Mouse (Mus musculus): ENCODE measurements at regions not wholly inside any gene's neighbourhood (a gene's known extent, or its start where the extent isn't known, plus 50 kb on each side); places are given as distances from the start of the nearest gene placed in this dataset.

DNA sequence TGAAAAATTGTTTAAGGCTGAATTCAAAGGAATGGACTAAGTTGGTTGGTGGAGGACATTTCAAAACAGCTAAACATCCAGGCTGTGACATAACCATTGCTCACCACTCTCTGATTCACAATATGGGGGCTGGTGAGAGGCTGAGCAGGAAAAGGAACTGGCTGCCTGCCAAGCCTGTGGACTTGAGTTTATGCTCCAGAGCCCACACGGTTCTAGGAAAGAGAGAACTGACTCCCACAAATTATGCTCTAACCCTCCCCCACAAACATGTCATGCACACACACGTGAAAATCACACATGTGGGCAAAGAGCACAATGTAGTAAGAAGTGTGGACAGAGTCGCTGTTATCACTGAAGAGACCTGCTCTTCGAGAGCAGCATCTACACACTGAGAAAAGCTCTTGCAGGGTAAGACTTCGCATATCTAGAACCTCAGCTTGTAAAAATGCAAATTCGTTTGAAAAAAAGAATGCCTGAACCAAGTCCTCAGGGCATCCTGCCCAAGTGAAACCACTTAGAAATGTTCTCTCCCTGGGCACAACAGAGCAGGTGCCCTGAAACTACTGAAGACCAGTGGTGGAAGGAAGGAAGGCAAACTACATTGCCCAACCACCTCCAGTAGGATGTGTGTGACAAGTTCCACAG, 118.9 kb upstream of the Qrfpr start:
- H3K36me3 ChIP-seq (ENCODE audit: control insufficient read depth, insufficient read depth, low read length): no peaks in the 10 kb centered on the region
- H3K4me1 ChIP-seq (ENCODE audit: control insufficient read depth, insufficient read depth, low read length): no peaks in the 10 kb centered on the region
- H3K4me3 ChIP-seq (ENCODE audit: low read depth, low read length): no peak overlapping the region
- H3K9ac ChIP-seq (ENCODE audit: low read depth, low read length): no peak overlapping the region
- WGBS: 72% methylated on average over 6 of the region's 6 CpGs
- no peak overlapping the region for H3K27ac ChIP-seq (ENCODE audit: low read length)
- ATAC-seq: no peak
- no peak overlapping the region for H3K4me2 ChIP-seq (ENCODE audit: low read length)
- no peaks in the 10 kb centered on the region for H3K27me3 ChIP-seq (ENCODE audit: control insufficient read depth, insufficient read depth, low read depth, low read length)
- no peaks in the 10 kb centered on the region for H3K9me3 ChIP-seq (replicated peaks; ENCODE audit: control insufficient read depth, low read length, poor library complexity, severe bottlenecking)

DNA sequence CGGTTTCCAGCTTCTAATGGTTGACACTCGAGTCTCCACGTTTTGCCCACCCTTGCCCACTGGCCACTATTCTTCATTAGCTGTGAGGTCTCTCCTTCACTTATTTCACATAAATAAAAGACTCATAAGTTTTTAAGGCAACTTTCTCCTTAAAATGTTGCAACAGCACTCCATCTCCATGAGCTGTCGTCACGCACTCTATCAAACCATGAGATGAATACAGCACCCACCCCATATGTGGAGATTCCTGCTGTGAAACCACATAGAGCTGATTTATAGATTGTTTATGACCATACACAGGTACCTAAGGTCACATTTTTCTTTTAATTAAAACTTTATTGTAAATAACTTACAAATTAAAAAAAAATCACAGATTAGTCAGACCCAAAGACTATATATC, 117.5 kb upstream of the Qrfpr start:
- no peaks in the 10 kb centered on the region for H3K27me3 ChIP-seq (ENCODE audit: control insufficient read depth, insufficient read depth, low read depth, low read length)
- 96% methylated on average over 5 of the region's 5 CpGs for WGBS
- H3K4me1 ChIP-seq (ENCODE audit: control insufficient read depth, insufficient read depth, low read length): no peaks in the 10 kb centered on the region
- H3K27ac ChIP-seq (ENCODE audit: low read length): no peak overlapping the region
- no peaks in the 10 kb centered on the region for H3K36me3 ChIP-seq (ENCODE audit: control insufficient read depth, insufficient read depth, low read length)
- no peak overlapping the region for H3K4me2 ChIP-seq (ENCODE audit: low read length)
- no peak for ATAC-seq
- no peak overlapping the region for H3K9ac ChIP-seq (ENCODE audit: low read depth, low read length)
- no peak overlapping the region for H3K4me3 ChIP-seq (ENCODE audit: low read depth, low read length)
- H3K9me3 ChIP-seq (replicated peaks; ENCODE audit: control insufficient read depth, low read length, poor library complexity, severe bottlenecking): no peaks in the 10 kb centered on the region

DNA sequence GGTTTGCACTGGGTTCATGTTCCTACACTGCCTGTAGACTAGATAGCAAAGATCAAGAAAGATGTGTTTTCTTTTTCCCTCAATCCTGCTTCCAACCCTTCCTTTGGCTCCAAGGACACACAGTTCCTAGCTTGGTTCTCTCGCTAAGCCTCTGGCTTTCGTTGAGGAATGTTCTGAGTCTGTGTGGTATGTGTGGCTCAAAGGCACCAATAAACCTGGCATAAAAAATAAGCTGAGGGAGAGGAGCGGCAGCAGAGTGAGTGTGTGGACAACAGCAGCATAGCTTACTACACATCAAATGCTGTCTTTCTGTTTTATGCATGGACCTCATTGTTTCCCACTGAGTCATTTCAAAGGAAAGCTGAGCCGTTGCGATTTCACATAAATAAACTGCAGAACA, 112.2 kb upstream of the Qrfpr start:
- 72% methylated on average over 5 of the region's 5 CpGs for WGBS
- ATAC-seq: no peak
- no peak overlapping the region for H3K4me3 ChIP-seq (ENCODE audit: low read depth, low read length)
- no peaks in the 10 kb centered on the region for H3K27me3 ChIP-seq (ENCODE audit: control insufficient read depth, insufficient read depth, low read depth, low read length)
- no peak overlapping the region for H3K9ac ChIP-seq (ENCODE audit: low read depth, low read length)
- H3K9me3 ChIP-seq (replicated peaks; ENCODE audit: control insufficient read depth, low read length, poor library complexity, severe bottlenecking): no peaks in the 10 kb centered on the region
- H3K4me2 ChIP-seq (ENCODE audit: low read length): no peak overlapping the region
- no peak overlapping the region for H3K27ac ChIP-seq (ENCODE audit: low read length)
- H3K4me1 ChIP-seq (ENCODE audit: control insufficient read depth, insufficient read depth, low read length): no peaks in the 10 kb centered on the region
- no peaks in the 10 kb centered on the region for H3K36me3 ChIP-seq (ENCODE audit: control insufficient read depth, insufficient read depth, low read length)

DNA sequence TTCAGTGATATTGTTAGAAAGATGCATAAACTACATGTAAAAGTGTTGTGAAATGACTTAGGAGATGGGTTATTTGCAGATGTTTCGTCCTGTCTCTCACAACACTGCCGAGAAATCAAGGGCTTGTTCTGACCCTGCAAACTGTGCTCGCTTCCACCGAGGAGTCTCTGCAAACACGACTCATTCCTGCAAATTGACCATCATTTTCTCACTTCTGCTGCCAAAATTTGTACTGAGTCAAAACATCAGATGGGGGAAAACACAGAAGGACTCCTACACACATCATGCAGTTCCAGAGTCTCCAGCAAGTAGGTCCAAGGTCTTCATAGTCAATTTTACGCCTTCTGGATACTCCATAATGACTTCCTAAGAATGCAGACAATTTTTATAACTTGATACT, 109.9 kb upstream of the Qrfpr start:
- 94% methylated on average over 6 of the region's 6 CpGs for WGBS
- Histone ChIP-seq H3K9ac (ENCODE audit: low read depth, low read length) (no peak overlapping the region), H3K4me1 (ENCODE audit: control insufficient read depth, insufficient read depth, low read length) (no peaks in the 10 kb centered on the region), H3K36me3 (ENCODE audit: control insufficient read depth, insufficient read depth, low read length) (no peaks in the 10 kb centered on the region), H3K27me3 (ENCODE audit: control insufficient read depth, insufficient read depth, low read depth, low read length) (no peaks in the 10 kb centered on the region), H3K4me2 (ENCODE audit: low read length) (no peak overlapping the region), H3K9me3 (replicated peaks; ENCODE audit: control insufficient read depth, low read length, poor library complexity, severe bottlenecking) (no peaks in the 10 kb centered on the region), H3K27ac (ENCODE audit: low read length) (no peak overlapping the region), H3K4me3 (ENCODE audit: low read depth, low read length) (no peak overlapping the region)
- ATAC-seq: no peak

DNA sequence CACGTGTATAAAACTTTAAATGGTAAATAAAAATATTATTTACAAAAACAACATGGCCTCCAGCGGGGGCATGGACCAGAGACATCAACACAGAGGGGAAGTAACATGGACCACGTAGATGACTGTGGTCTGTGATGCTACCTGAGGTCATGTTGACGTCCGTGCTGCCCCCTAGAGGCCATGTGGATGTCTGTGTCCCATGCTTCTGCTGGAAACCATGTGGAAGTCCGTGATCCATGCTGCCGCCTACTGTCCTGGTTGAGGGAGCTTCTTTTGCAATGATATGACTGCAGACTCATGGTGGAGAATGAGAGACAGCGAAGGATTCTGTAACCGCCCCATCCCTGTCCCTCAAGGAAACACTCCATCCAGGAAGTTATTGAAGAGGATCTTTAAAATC, 108.5 kb upstream of the Qrfpr start:
- ATAC-seq: no peak

DNA sequence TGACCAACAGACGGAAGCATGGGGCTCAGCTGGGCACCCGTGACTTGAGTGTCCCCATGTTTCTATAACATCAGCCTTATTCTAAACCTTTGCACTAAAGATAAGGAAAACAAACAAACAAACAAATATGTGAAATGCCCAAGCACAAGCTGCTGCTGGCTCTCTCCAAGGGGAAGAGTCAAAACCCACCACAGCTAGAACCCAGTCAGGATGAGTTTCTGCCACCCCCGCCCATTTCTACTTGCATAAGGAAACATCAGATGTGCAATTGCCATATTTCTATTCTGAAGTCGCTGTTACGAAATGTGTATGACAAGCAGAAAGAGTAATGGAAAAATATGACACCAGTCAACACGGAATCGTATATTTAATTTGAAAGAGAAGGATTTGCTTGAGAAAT, 107.5 kb upstream of the Qrfpr start:
- no peak for ATAC-seq
- Histone ChIP-seq H3K27me3 (ENCODE audit: control insufficient read depth, insufficient read depth, low read depth, low read length) (no peaks in the 10 kb centered on the region), H3K9me3 (replicated peaks; ENCODE audit: control insufficient read depth, low read length, poor library complexity, severe bottlenecking) (no peaks in the 10 kb centered on the region), H3K4me1 (ENCODE audit: control insufficient read depth, insufficient read depth, low read length) (no peaks in the 10 kb centered on the region), H3K9ac (ENCODE audit: low read depth, low read length) (no peak overlapping the region), H3K27ac (ENCODE audit: low read length) (no peak overlapping the region), H3K4me3 (ENCODE audit: low read depth, low read length) (no peak overlapping the region), H3K36me3 (ENCODE audit: control insufficient read depth, insufficient read depth, low read length) (no peaks in the 10 kb centered on the region), H3K4me2 (ENCODE audit: low read length) (no peak overlapping the region)
- 92% methylated on average over 7 of the region's 7 CpGs for WGBS

More for the DNA sequence above, 108.5 kb upstream of the Qrfpr start:
- WGBS: 23% methylated on average over 9 of the region's 9 CpGs
- H3K36me3 ChIP-seq (ENCODE audit: control insufficient read depth, insufficient read depth, low read length): no peaks in the 10 kb centered on the region
- no peak overlapping the region for H3K4me3 ChIP-seq (ENCODE audit: low read depth, low read length)
- H3K4me2 ChIP-seq (ENCODE audit: low read length): no peak overlapping the region
- H3K9ac ChIP-seq (ENCODE audit: low read depth, low read length): no peak overlapping the region
- no peaks in the 10 kb centered on the region for H3K27me3 ChIP-seq (ENCODE audit: control insufficient read depth, insufficient read depth, low read depth, low read length)
- no peaks in the 10 kb centered on the region for H3K4me1 ChIP-seq (ENCODE audit: control insufficient read depth, insufficient read depth, low read length)
- H3K9me3 ChIP-seq (replicated peaks; ENCODE audit: control insufficient read depth, low read length, poor library complexity, severe bottlenecking): no peaks in the 10 kb centered on the region
- no peak overlapping the region for H3K27ac ChIP-seq (ENCODE audit: low read length)

DNA sequence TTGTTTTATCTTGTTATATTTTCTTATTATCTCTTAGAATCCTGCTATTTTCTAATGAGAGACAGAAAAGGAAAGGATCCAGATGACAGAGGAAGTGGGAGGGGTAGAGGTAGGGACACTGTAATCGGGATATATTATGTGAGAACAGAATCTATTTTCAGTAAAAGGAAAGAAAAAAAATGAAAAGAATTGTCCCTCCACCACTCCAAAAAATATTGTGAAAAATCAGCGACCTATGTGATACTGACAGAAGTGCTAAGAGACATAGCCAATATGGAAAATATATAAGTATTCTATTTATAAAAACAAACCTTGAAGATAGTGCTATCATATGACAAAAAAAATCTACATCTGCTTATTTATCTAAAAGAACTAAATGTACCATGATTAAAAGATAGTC, 106.8 kb upstream of the Qrfpr start:
- Histone ChIP-seq H3K4me1 (ENCODE audit: control insufficient read depth, insufficient read depth, low read length) (no peaks in the 10 kb centered on the region), H3K36me3 (ENCODE audit: control insufficient read depth, insufficient read depth, low read length) (no peaks in the 10 kb centered on the region), H3K27me3 (ENCODE audit: control insufficient read depth, insufficient read depth, low read depth, low read length) (no peaks in the 10 kb centered on the region), H3K9me3 (replicated peaks; ENCODE audit: control insufficient read depth, low read length, poor library complexity, severe bottlenecking) (no peaks in the 10 kb centered on the region), H3K27ac (ENCODE audit: low read length) (no peak overlapping the region), H3K9ac (ENCODE audit: low read depth, low read length) (no peak overlapping the region), H3K4me3 (ENCODE audit: low read depth, low read length) (no peak overlapping the region), H3K4me2 (ENCODE audit: low read length) (no peak overlapping the region)
- ATAC-seq: no peak
- WGBS: 81% methylated on average over 2 of the region's 2 CpGs

DNA sequence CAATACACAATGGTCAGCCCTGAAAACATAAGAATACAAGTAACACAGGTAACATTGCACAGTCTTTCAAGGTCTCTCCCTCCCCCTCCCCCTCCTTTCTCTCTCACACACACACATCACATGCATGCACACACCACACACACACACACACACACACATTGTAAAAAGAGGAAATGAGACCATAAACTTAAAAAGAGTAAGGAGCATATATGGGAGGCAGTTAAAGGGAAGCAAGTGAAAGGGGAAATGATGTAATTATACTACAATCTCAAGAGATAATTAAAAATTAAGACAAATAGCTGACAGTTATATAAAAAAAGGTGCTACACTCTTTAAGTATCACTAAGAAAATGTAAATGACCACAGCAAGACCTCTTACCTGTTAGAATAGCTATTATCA, 96.5 kb upstream of the Qrfpr start:
- Histone ChIP-seq H3K9ac (ENCODE audit: low read depth, low read length) (no peak overlapping the region), H3K36me3 (ENCODE audit: control insufficient read depth, insufficient read depth, low read length) (no peaks in the 10 kb centered on the region), H3K4me1 (ENCODE audit: control insufficient read depth, insufficient read depth, low read length) (no peaks in the 10 kb centered on the region), H3K27ac (ENCODE audit: low read length) (no peak overlapping the region), H3K4me2 (ENCODE audit: low read length) (no peak overlapping the region), H3K9me3 (replicated peaks; ENCODE audit: control insufficient read depth, low read length, poor library complexity, severe bottlenecking) (no peaks in the 10 kb centered on the region), H3K27me3 (ENCODE audit: control insufficient read depth, insufficient read depth, low read depth, low read length) (no peaks in the 10 kb centered on the region), H3K4me3 (ENCODE audit: low read depth, low read length) (no peak overlapping the region)
- ATAC-seq: no peak

DNA sequence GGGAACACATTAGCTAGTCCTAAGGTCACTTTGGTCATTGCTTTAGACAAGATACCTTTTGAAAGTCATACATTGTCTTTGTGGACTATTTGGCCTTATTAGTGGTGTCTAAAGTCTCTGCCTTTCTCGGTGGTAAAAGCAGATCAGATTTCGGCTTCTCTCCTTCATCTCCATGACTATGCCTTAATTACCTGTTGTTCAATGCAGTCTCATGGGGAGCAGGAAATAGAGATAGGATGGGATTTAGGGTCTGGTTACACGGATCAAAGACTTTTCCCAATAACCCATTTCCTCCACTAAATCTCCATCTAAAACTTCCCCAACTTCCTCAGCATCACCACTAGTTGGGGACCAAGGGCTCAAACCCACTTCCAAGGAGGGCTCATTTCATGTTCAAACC, 89.2 kb upstream of the Qrfpr start:
- WGBS: 8% methylated on average over 3 of the region's 3 CpGs
- Histone ChIP-seq H3K27ac (ENCODE audit: low read length) (no peak overlapping the region), H3K4me3 (ENCODE audit: low read depth, low read length) (no peak overlapping the region), H3K9ac (ENCODE audit: low read depth, low read length) (no peak overlapping the region), H3K9me3 (replicated peaks; ENCODE audit: control insufficient read depth, low read length, poor library complexity, severe bottlenecking) (no peaks in the 10 kb centered on the region), H3K36me3 (ENCODE audit: control insufficient read depth, insufficient read depth, low read length) (no peaks in the 10 kb centered on the region), H3K27me3 (ENCODE audit: control insufficient read depth, insufficient read depth, low read depth, low read length) (no peaks in the 10 kb centered on the region), H3K4me1 (ENCODE audit: control insufficient read depth, insufficient read depth, low read length) (peaks cover 5% of the 10 kb centered on the region), H3K4me2 (ENCODE audit: low read length) (no peak overlapping the region)
- ATAC-seq: no peak
